Mouse (Mus musculus) induced T-regulatory cell, adult 2 months (primary cell): Measurements from ENCODE around the gene Pde6d.
"Not testable (repeated sequence)": the region's sequence is repeated elsewhere in the genome, so short reads cannot be mapped to it uniquely, and the experiment has no call there.

Experiments
- DNase-seq: peaks from one replicate; pipeline ENCODE4 v3.0.0-alpha.2; 2012; ENCODE audit warnings: low read depth

The Pde6d gene

GRCm38 (mm10) chr1:86569292-86569860, 13.1 kb downstream of the Pde6d start:
- no peak for DNase-seq

DNA sequence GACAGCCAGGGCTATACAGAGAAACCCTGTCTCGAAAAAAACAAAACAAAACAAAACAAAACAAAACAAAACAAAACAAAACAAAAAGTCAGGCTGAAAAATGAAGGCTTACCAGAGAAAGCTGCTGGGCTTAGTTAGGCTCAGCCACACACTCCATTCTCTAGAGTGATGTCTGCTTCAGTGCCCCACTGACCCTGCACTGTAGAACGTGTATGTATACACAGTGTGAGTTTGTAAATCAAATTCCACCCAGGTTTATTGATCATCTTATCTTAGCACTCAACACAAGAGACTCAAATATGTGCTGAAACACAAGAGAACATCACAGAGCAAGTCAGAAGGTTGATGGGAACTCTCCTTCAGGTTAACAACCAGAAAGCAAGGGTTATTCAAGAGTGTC, 14.0 kb downstream of the Pde6d start:
- no peak for DNase-seq

GRCm38 (mm10) chr1:86562663-86563062, 19.8 kb downstream of the Pde6d start:
- no peak for DNase-seq

DNA sequence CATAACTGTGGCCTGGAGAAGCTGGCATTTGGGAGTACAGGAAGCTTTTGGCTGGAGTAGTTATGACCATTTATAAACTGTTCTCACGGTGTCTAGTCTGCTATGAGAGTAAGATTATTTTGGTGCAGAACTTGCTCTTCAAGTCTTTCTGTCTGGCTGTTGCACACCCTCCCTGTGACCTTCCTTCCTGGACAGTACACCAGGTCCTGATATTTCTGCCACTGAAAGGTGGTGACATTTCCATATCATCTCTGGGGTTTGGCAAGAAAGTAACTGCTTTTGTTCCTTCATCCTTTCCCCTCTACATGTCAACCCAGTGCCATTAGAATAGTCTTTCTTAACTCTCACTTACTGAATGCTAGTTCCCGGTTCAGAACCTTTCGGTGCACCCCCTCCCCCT, 23.2 kb downstream of the Pde6d start:
- DNase-seq: no peak

DNA sequence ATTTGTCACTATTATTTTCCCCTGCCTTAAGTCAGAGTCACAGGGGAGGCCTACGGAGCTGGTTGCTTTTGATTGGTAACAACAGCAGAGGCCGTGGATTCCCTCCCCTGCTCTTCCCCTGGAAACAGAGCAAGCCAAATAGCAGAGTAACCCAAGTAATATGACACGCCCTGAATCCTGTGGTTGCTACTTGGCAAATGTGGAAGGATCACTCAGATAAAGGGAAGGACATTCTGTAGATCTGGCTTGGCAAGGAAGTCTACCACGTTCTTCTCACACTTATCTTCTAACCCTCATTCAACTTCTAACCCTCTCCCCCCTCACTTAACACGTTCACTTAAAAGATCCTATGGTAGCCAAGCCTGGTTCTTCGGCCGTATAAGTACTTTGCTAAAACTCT, 24.6 kb downstream of the Pde6d start:
- DNase-seq: no peak

- no peak for DNase-seq
These were observed 26.8 kb downstream of the Pde6d start for GRCm38 (mm10) chr1:86555665-86556064.

DNA sequence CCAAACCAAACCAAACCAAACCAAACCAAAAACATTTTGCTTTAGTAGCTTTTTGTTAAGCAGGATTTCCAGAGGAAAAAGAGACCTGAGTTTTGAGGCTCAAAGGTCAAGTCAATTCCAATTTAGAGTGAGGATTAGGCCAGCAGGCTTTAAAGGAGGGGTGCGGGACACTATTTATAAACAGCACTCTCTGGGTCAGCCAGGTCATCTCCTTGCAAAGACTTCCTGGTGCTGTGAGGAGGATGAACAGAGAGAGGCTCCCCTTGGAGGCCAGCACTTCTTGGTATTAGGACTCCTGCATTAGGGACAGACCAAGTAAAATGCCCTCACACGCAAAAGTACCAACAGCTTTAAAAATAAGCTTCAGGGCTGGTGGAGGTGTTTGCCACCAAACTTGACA, 30.6 kb downstream of the Pde6d start:
- no peak for DNase-seq

GRCm38 (mm10) chr1:86551299-86551698, 31.1 kb downstream of the Pde6d start:
- no peak for DNase-seq

DNA sequence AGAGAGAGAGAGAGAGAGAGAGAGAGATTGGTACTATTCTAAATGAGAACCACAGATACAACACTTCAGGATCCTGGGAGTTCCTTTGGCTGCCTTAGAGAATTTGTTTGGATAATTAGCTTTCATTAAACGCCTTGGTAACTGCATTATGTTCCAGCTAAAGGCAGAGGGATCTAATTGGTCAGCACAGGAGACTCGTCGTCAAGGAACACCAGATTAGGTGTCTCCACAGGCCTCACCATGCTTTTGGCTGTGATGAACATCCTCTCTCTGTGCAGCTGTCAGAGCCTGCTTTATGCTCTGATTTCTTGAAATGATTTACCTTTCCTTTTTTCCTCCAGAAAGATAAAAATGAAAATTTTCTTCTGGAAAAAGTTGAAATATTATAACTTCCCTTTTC, 35.6 kb downstream of the Pde6d start:
- DNase-seq: no peak

DNA sequence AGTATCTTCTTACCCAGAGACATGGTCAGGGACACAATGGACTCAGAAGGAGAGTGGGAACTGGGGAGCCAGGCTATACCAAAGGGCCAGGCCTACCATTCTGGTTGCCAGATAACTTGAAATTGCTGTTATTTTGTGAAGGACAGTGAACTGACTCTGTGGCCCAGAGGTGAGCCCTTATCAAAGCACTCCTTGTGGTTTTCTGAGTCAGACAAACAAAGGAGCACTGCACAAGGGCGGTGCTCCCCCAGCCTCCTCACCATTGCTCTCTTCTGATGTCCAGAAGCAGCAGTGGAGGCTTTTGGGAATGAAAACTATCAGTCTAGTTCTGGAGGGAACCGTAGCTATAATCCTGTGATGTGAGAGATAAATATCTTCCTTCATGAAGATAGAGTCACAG, 39.8 kb downstream of the Pde6d start:
- DNase-seq: no peak

DNA sequence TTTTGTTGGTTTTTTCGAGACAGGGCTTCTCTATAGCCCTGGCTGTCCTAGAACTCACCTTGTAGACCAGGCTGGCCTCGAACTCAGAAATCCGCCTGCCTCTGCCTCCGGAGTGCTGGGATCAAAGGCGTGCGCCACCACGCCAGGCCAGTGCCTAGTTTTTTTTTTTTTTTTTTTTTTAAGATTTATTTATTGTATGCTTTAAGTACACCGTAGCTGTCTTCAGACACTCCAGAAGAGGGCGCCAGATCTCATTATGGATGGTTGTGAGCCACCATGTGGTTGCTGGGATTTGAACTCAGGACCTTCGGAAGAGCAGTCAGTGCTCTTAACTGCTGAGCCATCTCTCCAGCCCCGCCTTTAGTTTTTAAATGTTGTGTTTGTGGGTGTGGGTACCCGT, 42.8 kb downstream of the Pde6d start:
- DNase-seq: not testable (repeated sequence)

DNA sequence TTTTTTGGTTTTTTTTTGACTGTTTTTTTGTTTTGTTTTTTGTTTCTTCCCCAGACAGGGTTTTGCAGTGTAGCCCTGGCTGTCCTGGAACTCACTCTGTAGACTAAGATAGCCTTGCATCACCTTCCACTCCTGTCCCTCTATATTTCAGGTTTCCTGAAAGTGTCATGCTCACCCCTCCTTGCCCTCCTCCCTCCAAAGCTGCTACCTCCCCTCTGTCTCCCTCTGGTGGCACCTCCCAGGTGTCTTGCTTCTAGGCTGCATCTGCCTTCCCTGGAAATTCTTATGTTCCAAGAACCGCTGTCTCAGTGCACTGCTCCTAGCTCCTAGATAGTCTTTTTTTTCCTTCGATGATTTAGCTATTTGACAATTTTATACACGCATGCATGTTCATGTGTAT, 44.0 kb downstream of the Pde6d start:
- peak; percentile 53 for DNase-seq

DNA sequence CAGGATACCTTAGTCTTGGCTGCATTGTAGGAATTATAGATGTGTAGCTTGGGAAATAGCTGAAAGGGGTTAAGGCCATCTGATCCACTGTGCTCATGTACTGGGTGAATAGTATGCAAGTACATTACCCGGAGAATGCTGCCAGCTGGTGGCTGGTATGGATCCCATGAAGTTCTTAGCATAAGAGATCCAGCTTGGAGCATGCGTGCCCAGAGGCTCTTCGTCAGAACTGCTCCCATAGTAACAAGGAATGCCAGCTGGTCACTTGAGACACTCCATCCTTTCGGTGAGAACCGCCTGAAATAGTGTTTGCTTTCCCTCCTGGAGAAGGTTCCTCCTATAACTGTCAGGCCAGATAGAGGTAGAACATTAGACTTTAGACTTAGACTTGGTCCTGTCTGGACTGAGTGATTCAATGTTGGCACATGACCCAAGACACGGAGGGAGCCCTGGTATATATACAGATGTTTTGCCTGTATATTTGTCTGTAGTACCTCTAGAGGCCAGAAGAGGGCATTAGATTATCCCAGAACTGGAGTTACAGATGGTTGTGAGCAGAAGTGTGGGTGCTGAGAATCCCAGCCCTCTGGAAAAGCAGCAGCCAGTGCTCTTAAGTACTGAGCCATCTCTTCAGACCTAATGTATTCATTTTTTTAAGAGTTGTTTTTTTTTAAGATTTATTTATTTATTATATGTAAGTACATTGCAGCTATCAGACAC, 48.9 kb downstream of the Pde6d start:
- peak; percentile 76 for DNase-seq

- peak; percentile 98 for DNase-seq
These were observed 49.9 kb downstream of the Pde6d start for GRCm38 (mm10) chr1:86532362-86533051.

- peak; percentile 46 for DNase-seq
These were observed 50.7 kb downstream of the Pde6d start for GRCm38 (mm10) chr1:86531547-86532321.

DNA sequence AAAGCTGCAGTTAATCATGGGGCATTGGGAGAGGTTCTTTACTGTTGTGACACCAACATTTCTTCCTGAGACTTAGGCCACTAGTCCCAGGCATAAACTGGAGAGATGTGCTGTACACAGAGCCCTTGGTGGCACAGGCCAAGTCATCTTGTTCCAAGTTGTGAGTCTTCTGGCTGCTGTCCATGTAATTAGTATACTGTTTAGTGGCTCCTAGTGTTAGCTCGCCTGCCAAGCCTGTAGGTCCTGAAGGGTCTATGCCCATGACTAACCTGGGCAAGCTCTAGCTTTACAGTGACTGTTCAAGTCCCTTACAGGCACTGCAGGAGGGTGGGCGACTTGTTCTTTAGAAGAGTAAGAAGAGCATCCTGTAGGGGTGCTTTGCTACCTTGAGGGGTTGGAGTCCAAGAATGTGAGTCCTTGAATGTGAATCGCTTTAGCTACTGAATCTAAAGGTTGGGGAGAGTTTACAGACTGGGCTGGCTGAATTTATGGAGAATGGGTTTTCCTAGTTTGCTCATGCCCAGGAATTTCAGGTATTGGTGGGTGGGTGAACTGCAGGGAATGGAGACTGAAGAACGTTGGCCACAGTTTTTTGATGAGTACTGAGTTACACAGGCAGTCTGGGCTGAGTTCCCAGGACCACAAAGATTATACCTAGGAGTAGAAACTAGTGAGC, 51.4 kb downstream of the Pde6d start:
- peak; percentile 58 for DNase-seq

GRCm38 (mm10) chr1:86529590-86529989, 52.8 kb downstream of the Pde6d start:
- peak; percentile 56 for DNase-seq

- peak; percentile 83 for DNase-seq
These were observed 53.8 kb downstream of the Pde6d start for GRCm38 (mm10) chr1:86528571-86529180.

DNA sequence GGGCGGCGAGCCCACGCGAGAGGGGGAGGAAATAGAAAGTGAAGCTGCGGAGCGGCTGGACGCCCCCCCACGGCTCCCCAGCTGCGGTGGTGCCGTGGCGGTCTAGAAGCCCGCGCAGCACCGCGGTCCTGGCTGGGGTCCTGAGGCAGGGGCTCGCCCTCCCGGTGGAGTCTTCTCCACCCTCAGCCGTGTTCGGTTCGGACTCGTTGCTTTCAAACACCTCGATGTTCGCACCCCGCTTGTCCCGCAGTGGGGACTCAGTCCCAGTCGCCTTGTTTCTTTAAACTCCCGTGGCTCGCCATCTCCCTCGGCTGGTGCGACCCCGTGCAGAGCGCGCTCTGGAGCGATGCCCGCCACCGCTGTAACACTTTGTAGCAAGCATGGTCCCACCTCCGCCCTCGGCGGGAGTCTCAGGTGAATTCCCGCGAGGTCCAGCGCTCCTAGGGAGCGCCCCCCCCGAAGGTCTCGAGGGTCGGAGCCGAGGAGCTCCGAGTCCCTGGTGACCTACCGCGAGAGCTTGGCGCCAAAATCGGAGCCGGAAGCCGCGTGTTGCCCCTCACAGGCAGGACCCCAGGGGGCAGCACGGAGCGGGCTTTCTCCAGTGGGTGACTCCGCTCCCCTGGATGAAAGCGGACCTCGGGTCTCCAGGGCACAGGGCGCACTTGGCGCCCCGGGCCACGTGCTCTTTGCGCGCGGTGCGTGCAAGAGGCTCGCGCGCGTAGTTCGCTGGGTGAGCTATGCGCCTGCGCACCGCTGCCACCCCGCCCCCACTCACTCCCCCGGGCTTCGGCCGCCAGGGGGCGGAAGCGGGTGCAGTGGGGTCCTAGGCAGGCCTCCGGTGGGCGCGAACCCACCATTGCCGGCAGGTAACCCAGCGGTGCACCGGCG, 54.6 kb downstream of the Pde6d start:
- peak; percentile 93 for DNase-seq

GRCm38 (mm10) chr1:86526789-86527598, 55.4 kb downstream of the Pde6d start:
- peak; percentile 61 for DNase-seq
